Mouse (Mus musculus): ENCODE data around the gene Col4a4. TPM values are rescaled to one million over a fixed set of nuclear protein-coding genes. Genes with fewer than 3 reads are reported as not detected.
A peak's percentile ranks its signal among the peaks of the same experiment; 100 is the strongest.

Gene Col4a4
- polyA plus RNA-seq, 1 experiment from 2014 or later: 0.19 TPM

GRCm38 (mm10) chr1:82440123-82440522 is 146.5 kb downstream of the Col4a4 start:
- H3K27me3 ChIP-seq (replicated peaks; ENCODE audit: control insufficient read depth, insufficient read depth, low read length): no peaks in the 10 kb centered on the region
- H3K36me3 ChIP-seq (ENCODE audit: control insufficient read depth, insufficient read depth, low read length): no peaks in the 10 kb centered on the region
- ATAC-seq (ENCODE audit: low read depth) (no peak), DNase-seq (ENCODE audit: low spot score) (no peak)
- H3K4me1 ChIP-seq (ENCODE audit: control insufficient read depth, insufficient read depth, low read length): no peaks in the 10 kb centered on the region
- WGBS: 67% methylated on average over 1 of the region's 1 CpGs
- no peak overlapping the region for H3K4me3 ChIP-seq (ENCODE audit: low read depth, low read length)
- H3K4me2 ChIP-seq (ENCODE audit: low read depth, low read length): no peak overlapping the region
- H3K9ac ChIP-seq (ENCODE audit: low read depth, low read length): no peak overlapping the region
- H3K9me3 ChIP-seq (ENCODE audit: control insufficient read depth, low read length): no peaks in the 10 kb centered on the region
- H3K27ac ChIP-seq (replicated peaks; ENCODE audit: low read depth, low read length): no peak overlapping the region

- Histone ChIP-seq H3K9me3 (ENCODE audit: control insufficient read depth, low read length) (no peaks in the 10 kb centered on the region), H3K9ac (ENCODE audit: low read depth, low read length) (no peak overlapping the region), H3K27me3 (replicated peaks; ENCODE audit: control insufficient read depth, insufficient read depth, low read length) (no peaks in the 10 kb centered on the region), H3K4me2 (ENCODE audit: low read depth, low read length) (no peak overlapping the region), H3K4me1 (ENCODE audit: control insufficient read depth, insufficient read depth, low read length) (0 out of 2 replicates have a peak, but pooled peaks cover 4% of the 10 kb centered on the region), H3K36me3 (ENCODE audit: control insufficient read depth, insufficient read depth, low read length) (no peaks in the 10 kb centered on the region), H3K27ac (replicated peaks; ENCODE audit: low read depth, low read length) (no peak overlapping the region), H3K4me3 (ENCODE audit: low read depth, low read length) (no peak overlapping the region)
- no peak for ATAC-seq (ENCODE audit: low read depth)
- no peak for DNase-seq (ENCODE audit: low spot score)
- WGBS: 75% methylated on average over 3 of the region's 3 CpGs
Observed at GRCm38 (mm10) chr1:82437273-82437672, 149.4 kb downstream of the Col4a4 start.

GRCm38 (mm10) chr1:82433649-82434005 is 153.0 kb downstream of the Col4a4 start:
- Histone ChIP-seq H3K9me3 (ENCODE audit: control insufficient read depth, low read length) (no peaks in the 10 kb centered on the region), H3K9ac (ENCODE audit: low read depth, low read length) (no peak overlapping the region), H3K4me2 (ENCODE audit: low read depth, low read length) (no peak overlapping the region), H3K4me3 (ENCODE audit: low read depth, low read length) (no peak overlapping the region), H3K27ac (replicated peaks; ENCODE audit: low read depth, low read length) (no peak overlapping the region), H3K4me1 (ENCODE audit: control insufficient read depth, insufficient read depth, low read length) (peaks cover 11% of the 10 kb centered on the region), H3K36me3 (ENCODE audit: control insufficient read depth, insufficient read depth, low read length) (no peaks in the 10 kb centered on the region), H3K27me3 (replicated peaks; ENCODE audit: control insufficient read depth, insufficient read depth, low read length) (no peaks in the 10 kb centered on the region)
- 0 out of 2 replicates have a peak, but pooled peaks have one; percentile 4 for ATAC-seq (ENCODE audit: low read depth)
- DNase-seq (ENCODE audit: low spot score): no peak
- 79% methylated on average over 5 of the region's 5 CpGs for WGBS

GRCm38 (mm10) chr1:82432919-82433648 is 153.6 kb downstream of the Col4a4 start:
- Histone ChIP-seq H3K4me3 (ENCODE audit: low read depth, low read length) (no peak overlapping the region), H3K9me3 (ENCODE audit: control insufficient read depth, low read length) (no peaks in the 10 kb centered on the region), H3K9ac (ENCODE audit: low read depth, low read length) (no peak overlapping the region; the same call in 1 of the 2 replicates), H3K36me3 (ENCODE audit: control insufficient read depth, insufficient read depth, low read length) (no peaks in the 10 kb centered on the region), H3K27me3 (replicated peaks; ENCODE audit: control insufficient read depth, insufficient read depth, low read length) (no peaks in the 10 kb centered on the region), H3K4me1 (ENCODE audit: control insufficient read depth, insufficient read depth, low read length) (peaks cover 16% of the 10 kb centered on the region), H3K27ac (replicated peaks; ENCODE audit: low read depth, low read length) (no peak overlapping the region), H3K4me2 (ENCODE audit: low read depth, low read length) (no peak overlapping the region)
- 59% methylated on average over 15 of the region's 15 CpGs for WGBS
- ATAC-seq (ENCODE audit: low read depth) (peak; percentile 63), DNase-seq (ENCODE audit: low spot score) (peak; percentile 89)

GRCm38 (mm10) chr1:82429061-82429460 is 157.6 kb downstream of the Col4a4 start:
- H3K4me1 ChIP-seq (ENCODE audit: control insufficient read depth, insufficient read depth, low read length): peaks cover 16% of the 10 kb centered on the region
- no peaks in the 10 kb centered on the region for H3K27me3 ChIP-seq (replicated peaks; ENCODE audit: control insufficient read depth, insufficient read depth, low read length)
- no peak overlapping the region for H3K9ac ChIP-seq (ENCODE audit: low read depth, low read length)
- peak; percentile 94 for DNase-seq (ENCODE audit: low spot score)
- H3K9me3 ChIP-seq (ENCODE audit: control insufficient read depth, low read length): no peaks in the 10 kb centered on the region
- 25% methylated on average over 1 of the region's 1 CpGs for WGBS
- peak; percentile 82 for ATAC-seq (ENCODE audit: low read depth)
- H3K27ac ChIP-seq (replicated peaks; ENCODE audit: low read depth, low read length): peak overlapping the region; percentile 31; the same call in 1 of the 2 replicates
- no peak overlapping the region for H3K4me3 ChIP-seq (ENCODE audit: low read depth, low read length)
- H3K36me3 ChIP-seq (ENCODE audit: control insufficient read depth, insufficient read depth, low read length): no peaks in the 10 kb centered on the region
- H3K4me2 ChIP-seq (ENCODE audit: low read depth, low read length): no peak overlapping the region

GRCm38 (mm10) chr1:82427729-82428128 is 158.9 kb downstream of the Col4a4 start:
- H3K9me3 ChIP-seq (ENCODE audit: control insufficient read depth, low read length): no peaks in the 10 kb centered on the region
- H3K9ac ChIP-seq (ENCODE audit: low read depth, low read length): no peak overlapping the region
- H3K27me3 ChIP-seq (replicated peaks; ENCODE audit: control insufficient read depth, insufficient read depth, low read length): no peaks in the 10 kb centered on the region
- DNase-seq (ENCODE audit: low spot score) (no peak), ATAC-seq (ENCODE audit: low read depth) (no peak)
- no peaks in the 10 kb centered on the region for H3K36me3 ChIP-seq (ENCODE audit: control insufficient read depth, insufficient read depth, low read length)
- H3K4me2 ChIP-seq (ENCODE audit: low read depth, low read length): no peak overlapping the region
- 93% methylated on average over 5 of the region's 5 CpGs for WGBS
- no peak overlapping the region for H3K4me3 ChIP-seq (ENCODE audit: low read depth, low read length)
- H3K27ac ChIP-seq (replicated peaks; ENCODE audit: low read depth, low read length): no peak overlapping the region
- peaks cover 13% of the 10 kb centered on the region for H3K4me1 ChIP-seq (ENCODE audit: control insufficient read depth, insufficient read depth, low read length)

GRCm38 (mm10) chr1:82415641-82416040 is 171.0 kb downstream of the Col4a4 start:
- no peaks in the 10 kb centered on the region for H3K27me3 ChIP-seq (replicated peaks; ENCODE audit: control insufficient read depth, insufficient read depth, low read length)
- no peak for DNase-seq (ENCODE audit: low spot score)
- H3K9ac ChIP-seq (ENCODE audit: low read depth, low read length): no peak overlapping the region
- H3K36me3 ChIP-seq (ENCODE audit: control insufficient read depth, insufficient read depth, low read length): no peaks in the 10 kb centered on the region
- 82% methylated on average over 4 of the region's 4 CpGs for WGBS
- no peak overlapping the region for H3K27ac ChIP-seq (replicated peaks; ENCODE audit: low read depth, low read length)
- no peaks in the 10 kb centered on the region for H3K9me3 ChIP-seq (ENCODE audit: control insufficient read depth, low read length)
- no peak overlapping the region for H3K4me3 ChIP-seq (ENCODE audit: low read depth, low read length)
- no peak overlapping the region for H3K4me2 ChIP-seq (ENCODE audit: low read depth, low read length)
- peaks cover 5% of the 10 kb centered on the region; the same call in 1 of the 2 replicates for H3K4me1 ChIP-seq (ENCODE audit: control insufficient read depth, insufficient read depth, low read length)
- no peak for ATAC-seq (ENCODE audit: low read depth)

- no peaks in the 10 kb centered on the region for H3K27me3 ChIP-seq (replicated peaks; ENCODE audit: control insufficient read depth, insufficient read depth, low read length)
- 90% methylated on average over 3 of the region's 3 CpGs for WGBS
- no peaks in the 10 kb centered on the region for H3K36me3 ChIP-seq (ENCODE audit: control insufficient read depth, insufficient read depth, low read length)
- H3K9me3 ChIP-seq (ENCODE audit: control insufficient read depth, low read length): no peaks in the 10 kb centered on the region
- no peak overlapping the region for H3K27ac ChIP-seq (replicated peaks; ENCODE audit: low read depth, low read length)
- H3K4me1 ChIP-seq (ENCODE audit: control insufficient read depth, insufficient read depth, low read length): peaks cover 5% of the 10 kb centered on the region; the same call in 1 of the 2 replicates
- no peak overlapping the region for H3K4me2 ChIP-seq (ENCODE audit: low read depth, low read length)
- no peak overlapping the region for H3K4me3 ChIP-seq (ENCODE audit: low read depth, low read length)
- no peak overlapping the region for H3K9ac ChIP-seq (ENCODE audit: low read depth, low read length)
- DNase-seq (ENCODE audit: low spot score) (no peak), ATAC-seq (ENCODE audit: low read depth) (no peak)
Observed at GRCm38 (mm10) chr1:82414434-82415045, 172.1 kb downstream of the Col4a4 start.
